Mouse (Mus musculus): ENCODE results near the gene Arl13a. TPM values are rescaled to one million over a fixed set of nuclear protein-coding genes. Genes with fewer than 3 reads are reported as not detected.
"Not testable (repeated sequence)": the region's sequence is repeated elsewhere in the genome, so short reads cannot be mapped to it uniquely, and the experiment has no call there.

The Arl13a gene
- total RNA-seq (2015) (not detected in 2 replicates), total RNA-seq (2017) (not detected in 2 replicates)

GRCm38 (mm10) chrX:134187201-134187600 lies at the start of gene Arl13a:
Gene Arl13a, plus strand, starts transcription at chrX:134187501.
- not testable (repeated sequence) for ATAC-seq (ENCODE audit: poor library complexity, severe bottlenecking)

GRCm38 (mm10) chrX:134140024-134140423 lies 47.3 kb upstream of the Arl13a start:
- no peak for ATAC-seq (ENCODE audit: poor library complexity, severe bottlenecking)

GRCm38 (mm10) chrX:134141551-134141950 lies 45.8 kb upstream of the Arl13a start:
- no peak for ATAC-seq (ENCODE audit: poor library complexity, severe bottlenecking)

- ATAC-seq (ENCODE audit: poor library complexity, severe bottlenecking), result no peak
Observed at GRCm38 (mm10) chrX:134141986-134142385, 45.3 kb upstream of the Arl13a start.

- no peak for ATAC-seq (ENCODE audit: poor library complexity, severe bottlenecking)
Observed at GRCm38 (mm10) chrX:134158151-134158550, 29.1 kb upstream of the Arl13a start.

GRCm38 (mm10) chrX:134160442-134160841 lies 26.9 kb upstream of the Arl13a start:
- ATAC-seq (ENCODE audit: poor library complexity, severe bottlenecking), result 0 out of 2 replicates have a peak, but pooled peaks have one; percentile 25

GRCm38 (mm10) chrX:134162043-134162720 lies 25.1 kb upstream of the Arl13a start, which contains the start of gene Xkrx:
Gene Xkrx, minus strand, starts transcription at chrX:134162076.
- ATAC-seq (ENCODE audit: poor library complexity, severe bottlenecking), result no peak

- ATAC-seq (ENCODE audit: poor library complexity, severe bottlenecking), result 0 out of 2 replicates have a peak, but pooled peaks have one; percentile 12
Observed at GRCm38 (mm10) chrX:134162826-134163225, 24.5 kb upstream of the Arl13a start.

- ATAC-seq (ENCODE audit: poor library complexity, severe bottlenecking), result peak; percentile 82
Observed at GRCm38 (mm10) chrX:134163484-134163883, 23.8 kb upstream of the Arl13a start.

- ATAC-seq (ENCODE audit: poor library complexity, severe bottlenecking), result no peak
Observed at GRCm38 (mm10) chrX:134170584-134170983, 16.7 kb upstream of the Arl13a start.

GRCm38 (mm10) chrX:134174699-134175098 lies 12.6 kb upstream of the Arl13a start:
- ATAC-seq (ENCODE audit: poor library complexity, severe bottlenecking), result no peak

- no peak for ATAC-seq (ENCODE audit: poor library complexity, severe bottlenecking)
Observed at GRCm38 (mm10) chrX:134208491-134208890, 21.2 kb downstream of the Arl13a start.

GRCm38 (mm10) chrX:134211151-134211642 lies 23.9 kb downstream of the Arl13a start:
- no peak for ATAC-seq (ENCODE audit: poor library complexity, severe bottlenecking)

GRCm38 (mm10) chrX:134218161-134218560 lies 30.9 kb downstream of the Arl13a start:
- no peak for ATAC-seq (ENCODE audit: poor library complexity, severe bottlenecking)

GRCm38 (mm10) chrX:134220618-134221017 lies 33.3 kb downstream of the Arl13a start:
- no peak for ATAC-seq (ENCODE audit: poor library complexity, severe bottlenecking)

- no peak for ATAC-seq (ENCODE audit: poor library complexity, severe bottlenecking)
Observed at GRCm38 (mm10) chrX:134221856-134222255, 34.6 kb downstream of the Arl13a start, which contains the start of gene Nox1. Gene Nox1, minus strand, starts transcription at chrX:134221956.

GRCm38 (mm10) chrX:134233048-134233447 lies 45.7 kb downstream of the Arl13a start:
- ATAC-seq (ENCODE audit: poor library complexity, severe bottlenecking), result no peak

GRCm38 (mm10) chrX:134238266-134238665 lies 51.0 kb downstream of the Arl13a start:
- ATAC-seq (ENCODE audit: poor library complexity, severe bottlenecking), result no peak

- no peak for ATAC-seq (ENCODE audit: poor library complexity, severe bottlenecking)
Observed at GRCm38 (mm10) chrX:134245946-134246345, 58.6 kb downstream of the Arl13a start.

GRCm38 (mm10) chrX:134248202-134248601 lies 60.9 kb downstream of the Arl13a start:
- ATAC-seq (ENCODE audit: poor library complexity, severe bottlenecking), result no peak
